Mouse (Mus musculus) embryonic facial prominence, embryonic 14.5 days (tissue): ENCODE results near the gene Mink1. TPM values are rescaled to one million over a fixed set of nuclear protein-coding genes. Genes with fewer than 3 reads are reported as not detected.

Experiments used
- ATAC-seq: fragments of 200-750 bp; cut with Nextera tagmentation; 2 replicates; pipeline ENCODE4 v1.8.0; 2017; ENCODE audit warnings: low read depth, moderate number of reproducible peaks, moderate TSS enrichment
- DNase-seq: peaks from one replicate; pipeline ENCODE4 v3.0.0-alpha.2; 2015; ENCODE audit warnings: low spot score
- H3K27ac ChIP-seq: fragments of 300-500 bp; sonication (generic); replicated peaks from 2 replicates; pipeline ENCODE4 v1.5.1; 2014; ENCODE audit warnings: low read depth, mild to moderate bottlenecking, low read length, moderate library complexity
- H3K27me3 ChIP-seq: fragments of 300-500 bp; sonication (generic); replicated peaks from 2 replicates; pipeline ENCODE4 v1.6.1; 2014; ENCODE audit warnings: low read length; ENCODE audit not compliant: control insufficient read depth, insufficient read depth
- H3K36me3 ChIP-seq: fragments of 300-500 bp; sonication (generic); 2 replicates; pipeline ENCODE4 v1.6.1; 2014; ENCODE audit warnings: low read length, mixed read lengths; ENCODE audit not compliant: control insufficient read depth, insufficient read depth
- H3K4me1 ChIP-seq: fragments of 300-500 bp; sonication (generic); 2 replicates; pipeline ENCODE4 v1.6.1; 2014; ENCODE audit warnings: antibody characterized with exemption, low read length; ENCODE audit not compliant: control insufficient read depth, insufficient read depth
- H3K4me2 ChIP-seq: fragments of 300-500 bp; sonication (generic); 2 replicates; pipeline ENCODE4 v1.6.1; 2014; ENCODE audit warnings: low read depth, mild to moderate bottlenecking, low read length, moderate library complexity, mixed read lengths
- H3K4me3 ChIP-seq: fragments of 300-500 bp; sonication (generic); 2 replicates; pipeline ENCODE4 v1.5.1; 2014; ENCODE audit warnings: low read depth, mild to moderate bottlenecking, low read length
- H3K9ac ChIP-seq: fragments of 300-500 bp; sonication (generic); 2 replicates; pipeline ENCODE4 v1.6.1; 2014; ENCODE audit warnings: low read depth, mild to moderate bottlenecking, low read length, moderate library complexity, mixed read lengths
- H3K9me3 ChIP-seq: fragments of 300-500 bp; sonication (generic); 2 replicates; pipeline ENCODE4 v1.6.1; 2016; ENCODE audit warnings: low read length; ENCODE audit not compliant: control insufficient read depth
- WGBS: fragments of 180-500 bp; shearing (Covaris S2); extraction: QIAGEN DNeasy Blood & Tissue Kit; methylation state at CpG from one replicate; pipeline ENCODE4 v1.1.7; 2014; 5-methylcytosine and 5-hydroxymethylcytosine counted together
- polyA plus RNA-seq: library from polyadenylated mRNA; unstranded; fragments of >200 nt; fragmentation: Nextera tagmentation; extraction: Ambion mirVana; gene quantifications from 2 replicates; pipeline ENCODE4 v1.2.1, GENCODE M21; 2014

The Mink1 gene
- polyA plus RNA-seq, 1 experiment from 2014 or later: 18.3 TPM

GRCm38 (mm10) chr11:70651391-70651790 lies 88.7 kb downstream of the Mink1 start:
- DNase-seq: no peak
- no peak overlapping the region for H3K9ac ChIP-seq
- no peaks in the 10 kb centered on the region for H3K9me3 ChIP-seq
- no peak for ATAC-seq
- peak overlapping the region; percentile 98; the same call in 1 of the 2 replicates for H3K4me2 ChIP-seq
- H3K27ac ChIP-seq: no peak overlapping the region; the same call in 1 of the 2 replicates
- peaks cover 18% of the 10 kb centered on the region for H3K4me1 ChIP-seq
- peak overlapping the region; percentile 64; the same call in 1 of the 2 replicates for H3K4me3 ChIP-seq
- H3K36me3 ChIP-seq: peaks cover 49% of the 10 kb centered on the region
- 66% methylated on average over 2 of the region's 2 CpGs for WGBS
- H3K27me3 ChIP-seq: no peaks in the 10 kb centered on the region

- Histone ChIP-seq H3K9me3 (no peaks in the 10 kb centered on the region), H3K4me3 (peak overlapping the region; percentile 64), H3K4me1 (peaks cover 26% of the 10 kb centered on the region), H3K9ac (peak overlapping the region; percentile 92), H3K36me3 (peaks cover 49% of the 10 kb centered on the region), H3K4me2 (peak overlapping the region; percentile 98), H3K27ac (peak overlapping the region; percentile 90), H3K27me3 (no peaks in the 10 kb centered on the region)
- 34% methylated on average over 12 of the region's 12 CpGs for WGBS
- DNase-seq (peak; percentile 64), ATAC-seq (no peak)
Observed at GRCm38 (mm10) chr11:70652029-70652883, 89.6 kb downstream of the Mink1 start.

- H3K4me2 ChIP-seq: peak overlapping the region; percentile 98
- H3K27me3 ChIP-seq: no peaks in the 10 kb centered on the region
- no peak for ATAC-seq
- H3K9ac ChIP-seq: peak overlapping the region; percentile 92
- H3K27ac ChIP-seq: peak overlapping the region; percentile 90
- no peak for DNase-seq
- peak overlapping the region; percentile 64 for H3K4me3 ChIP-seq
- H3K9me3 ChIP-seq: no peaks in the 10 kb centered on the region
- peaks cover 31% of the 10 kb centered on the region for H3K4me1 ChIP-seq
- 36% methylated on average over 6 of the region's 6 CpGs for WGBS
- H3K36me3 ChIP-seq: peaks cover 49% of the 10 kb centered on the region
Observed at GRCm38 (mm10) chr11:70652884-70653344, 90.2 kb downstream of the Mink1 start.

- WGBS: 0% methylated on average over 36 of the region's 63 CpGs
- Histone ChIP-seq H3K4me2 (peak overlapping the region; percentile 98), H3K9me3 (no peaks in the 10 kb centered on the region), H3K36me3 (peaks cover 44% of the 10 kb centered on the region), H3K9ac (peak overlapping the region; percentile 92), H3K4me3 (peak overlapping the region; percentile 64), H3K27ac (peak overlapping the region; percentile 90), H3K27me3 (no peaks in the 10 kb centered on the region), H3K4me1 (peaks cover 35% of the 10 kb centered on the region)
- DNase-seq: peak; percentile 70
- ATAC-seq: peak; percentile 48
Observed at GRCm38 (mm10) chr11:70653345-70654197, 90.9 kb downstream of the Mink1 start.

GRCm38 (mm10) chr11:70654198-70654922 lies 91.7 kb downstream of the Mink1 start, which contains the start of gene Pfn1:
Gene Pfn1 (minus strand): TSS chr11:70654644.
- no peaks in the 10 kb centered on the region for H3K9me3 ChIP-seq
- H3K36me3 ChIP-seq: peaks cover 38% of the 10 kb centered on the region
- ATAC-seq: peak; percentile 42
- WGBS: under 1% methylated on average over 19 of the region's 61 CpGs
- H3K4me1 ChIP-seq: peaks cover 39% of the 10 kb centered on the region
- H3K27me3 ChIP-seq: no peaks in the 10 kb centered on the region
- peak within 1 kb of the TSS; percentile 64 for H3K4me3 ChIP-seq
- peak within 1 kb of the TSS; percentile 90 for H3K27ac ChIP-seq
- peak within 1 kb of the TSS; percentile 98 for H3K4me2 ChIP-seq
- H3K9ac ChIP-seq: peak within 1 kb of the TSS; percentile 92
- DNase-seq: peak; percentile 95

- H3K9ac ChIP-seq: peak overlapping the region; percentile 92
- H3K4me2 ChIP-seq: peak overlapping the region; percentile 98
- peak overlapping the region; percentile 90 for H3K27ac ChIP-seq
- peak; percentile 53 for ATAC-seq
- no peaks in the 10 kb centered on the region for H3K9me3 ChIP-seq
- peaks cover 38% of the 10 kb centered on the region for H3K36me3 ChIP-seq
- H3K27me3 ChIP-seq: no peaks in the 10 kb centered on the region
- WGBS: under 1% methylated on average over 28 of the region's 48 CpGs
- peak overlapping the region; percentile 64 for H3K4me3 ChIP-seq
- peak; percentile 95 for DNase-seq
- H3K4me1 ChIP-seq: peaks cover 39% of the 10 kb centered on the region
Observed at GRCm38 (mm10) chr11:70654923-70655570, 92.4 kb downstream of the Mink1 start.

GRCm38 (mm10) chr11:70655571-70656455 lies 93.1 kb downstream of the Mink1 start:
- WGBS: under 1% methylated on average over 57 of the region's 61 CpGs
- Histone ChIP-seq H3K4me2 (peak overlapping the region; percentile 98), H3K4me1 (peaks cover 39% of the 10 kb centered on the region), H3K27me3 (no peaks in the 10 kb centered on the region), H3K9ac (peak overlapping the region; percentile 92), H3K4me3 (peak overlapping the region; percentile 64), H3K9me3 (no peaks in the 10 kb centered on the region), H3K27ac (peak overlapping the region; percentile 90), H3K36me3 (peaks cover 31% of the 10 kb centered on the region)
- DNase-seq (peak; percentile 83), ATAC-seq (peak; percentile 47)
